In the genomic region with DNA sequence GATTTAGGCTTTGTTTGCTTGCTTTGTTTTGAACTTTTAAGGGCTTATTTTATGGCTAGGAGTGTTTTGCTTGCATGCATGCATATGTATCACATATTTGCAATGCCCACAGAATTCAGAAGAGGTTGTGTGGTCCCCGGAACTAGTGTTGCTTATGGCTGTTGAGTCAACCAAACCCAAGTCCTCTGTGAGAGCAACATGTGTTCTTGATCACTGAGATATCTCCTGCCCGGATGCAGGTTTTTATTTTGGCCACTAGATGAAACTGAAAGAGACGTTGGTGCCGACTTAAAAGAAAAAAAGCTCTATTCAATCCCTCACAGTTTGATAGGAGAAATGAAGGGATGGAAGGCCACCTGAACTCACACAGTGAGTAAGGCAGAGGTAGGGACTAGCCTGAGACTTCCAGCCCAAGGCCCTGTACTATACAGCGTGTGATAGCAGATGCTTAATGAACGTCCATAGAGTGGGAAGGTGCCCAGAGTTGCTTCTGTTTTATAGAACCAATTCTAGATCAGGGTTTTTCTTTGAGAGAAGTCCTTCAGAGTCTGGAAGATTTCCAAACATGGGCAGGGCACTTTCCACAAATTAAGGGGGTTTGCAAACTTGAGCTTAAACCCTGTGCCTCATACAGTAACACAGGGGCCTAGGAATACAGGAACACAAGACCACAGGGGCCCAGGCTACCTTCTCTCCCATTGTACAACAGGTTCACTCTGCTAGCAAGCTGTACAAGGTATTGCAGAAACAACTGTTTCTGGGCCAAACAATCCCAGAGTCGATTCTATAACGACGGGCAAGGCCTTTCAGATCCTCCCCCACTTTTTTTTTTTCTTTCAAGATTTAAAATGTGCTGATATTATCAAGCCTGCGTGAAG, we compare ENCODE assay signal across 9 mouse cellular contexts. TPM values are rescaled to one million over a fixed set of nuclear protein-coding genes. Genes with fewer than 3 reads are reported as not detected.
DNase-seq lines count a peak whose midpoint lies in the region; ATAC-seq and TF ChIP-seq lines count a peak whose summit lies in the region.
"Had no signal": no experiment of that assay in that cellular context is flagged by ENCODE, and none has a peak within 500 bp of the region (broad histone marks: within the 10 kb centered on the region; RNA-seq: fewer than 3 reads in every experiment).

No protein-coding gene starts in this region.

- peaks cover 10% of the 10 kb centered on the region; the same call in 1 of the 2 replicates for H3K79me2 ChIP-seq in liver, adult 2 months (ENCODE audit: control insufficient read depth, insufficient read depth, low read length)

- no peaks in the 10 kb centered on the region for H3K9me3 ChIP-seq in heart, postnatal 0 days (replicated peaks; ENCODE audit: control insufficient read depth, low read length)
- H3K9me3 ChIP-seq in midbrain, embryonic 13.5 days = no peaks in the 10 kb centered on the region

- peak overlapping the region; percentile 87 for H3K27ac ChIP-seq in liver, adult 2 months (replicated peaks; ENCODE audit: insufficient read depth, low read depth, low read length)
- H3K27ac ChIP-seq in brown adipose tissue, adult 24 weeks (replicated peaks; ENCODE audit: low read depth, low read length) = peak overlapping the region; percentile 65
- H3K27ac ChIP-seq in heart, postnatal 0 days (ENCODE audit: low read depth) = no peak overlapping the region; the same call in 1 of the 2 replicates
- no peak overlapping the region for H3K27ac ChIP-seq in midbrain, embryonic 13.5 days

- no peak for TF ChIP-seq EP300 in heart, postnatal 0 days (IDR thresholded peaks at IDR 0.05; ENCODE audit: low read depth)

- H3K9ac ChIP-seq in liver, adult 2 months (ENCODE audit: low read depth, low read length) = peak overlapping the region; percentile 73
- no peak overlapping the region for H3K9ac ChIP-seq in heart, postnatal 0 days (replicated peaks; ENCODE audit: low read depth, low read length)
- peak overlapping the region; percentile 84; the same call in 1 of the 2 replicates for H3K9ac ChIP-seq in midbrain, embryonic 13.5 days (replicated peaks)

- peaks cover 12% of the 10 kb centered on the region for H3K36me3 ChIP-seq in liver, adult 2 months (ENCODE audit: control insufficient read depth, insufficient read depth, low read length)
- H3K36me3 ChIP-seq in heart, postnatal 0 days (replicated peaks; ENCODE audit: control insufficient read depth, insufficient read depth, low read length) = peaks cover 17% of the 10 kb centered on the region
- H3K36me3 ChIP-seq in midbrain, embryonic 13.5 days = peaks cover 16% of the 10 kb centered on the region

- H3K27me3 ChIP-seq in liver, adult 2 months (ENCODE audit: control insufficient read depth, insufficient read depth, low read length) = no peaks in the 10 kb centered on the region
- H3K27me3 ChIP-seq in heart, postnatal 0 days (ENCODE audit: control insufficient read depth, insufficient read depth, low read length) = no peaks in the 10 kb centered on the region
- H3K27me3 ChIP-seq in midbrain, embryonic 13.5 days = no peaks in the 10 kb centered on the region

- H3K4me2 ChIP-seq in heart, postnatal 0 days (ENCODE audit: low read depth, low read length) = peak overlapping the region; percentile 71; the same call in 1 of the 2 replicates
- peak overlapping the region; percentile 77 for H3K4me2 ChIP-seq in midbrain, embryonic 13.5 days (replicated peaks)

- DNase-seq in liver, adult 2 months (ENCODE audit: extremely low read depth, low read depth, low spot score) = peak; percentile 79
- DNase-seq in liver = no peak
- no peak for DNase-seq in heart, postnatal 0 days (ENCODE audit: low spot score)
- DNase-seq in frontal cortex, adult 2 months (ENCODE audit: extremely low spot score in 1 of 2, low spot score in 1 of 2) = no peak
- DNase-seq in kidney, postnatal 36 days = no peak

- 22% methylated on average over 10 of the region's 10 CpGs for WGBS in liver, adult 2 months
- WGBS in heart, postnatal 0 days = 72% methylated on average over 10 of the region's 10 CpGs
- WGBS in midbrain, embryonic 13.5 days = 86% methylated on average over 10 of the region's 10 CpGs

- H3K4me3 ChIP-seq in liver, adult 2 months (ENCODE audit: insufficient read depth, low read depth, low read length) = peak overlapping the region; percentile 42
- peak overlapping the region; percentile 43 for H3K4me3 ChIP-seq in brown adipose tissue, adult 24 weeks (ENCODE audit: insufficient read depth, low read depth, low read length)
- 0 out of 2 replicates have a peak overlapping the region, but pooled peaks have one; percentile 73 for H3K4me3 ChIP-seq in heart, postnatal 0 days (ENCODE audit: low read depth, low read length)
- H3K4me3 ChIP-seq in midbrain, embryonic 13.5 days (replicated peaks) = no peak overlapping the region

- no peak for TF ChIP-seq CTCF in liver, adult 2 months (IDR thresholded peaks at IDR 0.05; ENCODE audit: low read depth, low read length)
- no peak for TF ChIP-seq CTCF in heart, postnatal 0 days (IDR thresholded peaks at IDR 0.05; ENCODE audit: low read depth)

- no peak for ATAC-seq in heart, postnatal 0 days (ENCODE audit: insufficient read depth, low read depth)
- no peak for ATAC-seq in midbrain, embryonic 13.5 days
- no peak for ATAC-seq in erythroid progenitor cell, adult 5-6 weeks (replicated peaks; ENCODE audit: low FRiP score, poor library complexity, severe bottlenecking)

- no peak for TF ChIP-seq POLR2A in liver, adult 2 months (IDR thresholded peaks at IDR 0.05; ENCODE audit: extremely low read depth, insufficient read depth, low read length)

- peaks cover 26% of the 10 kb centered on the region for H3K4me1 ChIP-seq in liver, adult 2 months (ENCODE audit: control insufficient read depth, insufficient read depth, low read length)
- peaks cover 17% of the 10 kb centered on the region for H3K4me1 ChIP-seq in brown adipose tissue, adult 24 weeks (ENCODE audit: control insufficient read depth, insufficient read depth, insufficient read length, low read length)
- H3K4me1 ChIP-seq in heart, postnatal 0 days (ENCODE audit: control insufficient read depth, insufficient read depth) = peaks cover 23% of the 10 kb centered on the region
- H3K4me1 ChIP-seq in midbrain, embryonic 13.5 days (replicated peaks) = peaks cover 21% of the 10 kb centered on the region

RNA-seq across cellular contexts. Expression of a gene that starts 1.9 kb away (rescaled TPM):
- total RNA-seq in liver, adult 2 months (2014; rRNA removed) = 114 and 123 TPM in 2 replicates
- polyA plus RNA-seq in liver, adult 2 months (2012; rRNA removed) = 328 and 437 TPM in 2 replicates
- polyA plus RNA-seq in brown adipose tissue, adult 24 weeks (2012; ENCODE audit: insufficient read depth, insufficient read length, missing spikeins) = 73.2 and 87.7 TPM in 2 replicates
- total RNA-seq in heart, postnatal 0 days (2014; rRNA removed; ENCODE audit: low replicate concordance) = 61.1 and 82.4 TPM in 2 replicates
- polyA plus RNA-seq in heart, postnatal 0 days (2015; fragmentation: Nextera tagmentation; extraction: Ambion mirVana) = 62.1 and 65.7 TPM in 2 replicates
- polyA plus RNA-seq in midbrain, embryonic 13.5 days (2015; fragmentation: Nextera tagmentation; extraction: Ambion mirVana) = 59.8 and 65.4 TPM in 2 replicates
- 37.2 and 43.1 TPM in 2 replicates for polyA plus RNA-seq in frontal cortex, adult 2 months (2012; rRNA removed)
- total RNA-seq in erythroid progenitor cell, adult 5-6 weeks (2015; ENCODE audit: low replicate concordance) = 510 and 532 TPM in 2 replicates
- total RNA-seq in erythroid progenitor cell, adult 5-6 weeks (2017; ENCODE audit: low replicate concordance) = 271 and 392 TPM in 2 replicates

RNA-seq across cellular contexts. Expression of a gene that starts 7.1 kb away (rescaled TPM):
- total RNA-seq in liver, adult 2 months (2014; rRNA removed) = 11.7 and 13.4 TPM in 2 replicates
- 9.1 and 9.3 TPM in 2 replicates for polyA plus RNA-seq in liver, adult 2 months (2012; rRNA removed)
- polyA plus RNA-seq in brown adipose tissue, adult 24 weeks (2012; ENCODE audit: insufficient read depth, insufficient read length, missing spikeins) = 41.9 and 44.2 TPM in 2 replicates
- 14.0 and 21.9 TPM in 2 replicates for total RNA-seq in heart, postnatal 0 days (2014; rRNA removed; ENCODE audit: low replicate concordance)
- polyA plus RNA-seq in heart, postnatal 0 days (2015; fragmentation: Nextera tagmentation; extraction: Ambion mirVana) = 29.1 and 31.4 TPM in 2 replicates
- polyA plus RNA-seq in midbrain, embryonic 13.5 days (2015; fragmentation: Nextera tagmentation; extraction: Ambion mirVana) = 81.3 and 87.2 TPM in 2 replicates
- 30.6 and 31.3 TPM in 2 replicates for polyA plus RNA-seq in frontal cortex, adult 2 months (2012; rRNA removed)
- 45.4 and 74.2 TPM in 2 replicates for total RNA-seq in erythroid progenitor cell, adult 5-6 weeks (2015; ENCODE audit: low replicate concordance)
- 51.3 and 53.0 TPM in 2 replicates for total RNA-seq in erythroid progenitor cell, adult 5-6 weeks (2017; ENCODE audit: low replicate concordance)

RNA-seq across cellular contexts. Expression of a gene that starts 7.4 kb away (rescaled TPM):
- not detected in 2 replicates for total RNA-seq in liver, adult 2 months (2014; rRNA removed)
- not detected in 2 replicates for polyA plus RNA-seq in liver, adult 2 months (2012; rRNA removed)
- not detected in 2 replicates for polyA plus RNA-seq in brown adipose tissue, adult 24 weeks (2012; ENCODE audit: insufficient read depth, insufficient read length, missing spikeins)
- total RNA-seq in heart, postnatal 0 days (2014; rRNA removed; ENCODE audit: low replicate concordance) = not detected in 2 replicates
- polyA plus RNA-seq in heart, postnatal 0 days (2015; fragmentation: Nextera tagmentation; extraction: Ambion mirVana) = 0.16 and 0.25 TPM in 2 replicates
- 1.1 and 1.5 TPM in 2 replicates for polyA plus RNA-seq in midbrain, embryonic 13.5 days (2015; fragmentation: Nextera tagmentation; extraction: Ambion mirVana)
- polyA plus RNA-seq in frontal cortex, adult 2 months (2012; rRNA removed) = 0.44 TPM in 2 replicates
- not detected in 2 replicates for total RNA-seq in erythroid progenitor cell, adult 5-6 weeks (2015; ENCODE audit: low replicate concordance)
- 0.90 TPM in 1 of 2 replicates, not detected in the other for total RNA-seq in erythroid progenitor cell, adult 5-6 weeks (2017; ENCODE audit: low replicate concordance)

RNA-seq across cellular contexts. Expression of a gene that starts 14.5 kb away (rescaled TPM):
- total RNA-seq in liver, adult 2 months (2014; rRNA removed) = 14.0 and 14.9 TPM in 2 replicates
- 61.4 and 73.7 TPM in 2 replicates for polyA plus RNA-seq in liver, adult 2 months (2012; rRNA removed)
- polyA plus RNA-seq in brown adipose tissue, adult 24 weeks (2012; ENCODE audit: insufficient read depth, insufficient read length, missing spikeins) = 9.1 and 14.9 TPM in 2 replicates
- 2.0 and 17.8 TPM in 2 replicates for total RNA-seq in heart, postnatal 0 days (2014; rRNA removed; ENCODE audit: low replicate concordance)
- polyA plus RNA-seq in heart, postnatal 0 days (2015; fragmentation: Nextera tagmentation; extraction: Ambion mirVana) = 9.2 and 9.7 TPM in 2 replicates
- 13.2 and 14.3 TPM in 2 replicates for polyA plus RNA-seq in midbrain, embryonic 13.5 days (2015; fragmentation: Nextera tagmentation; extraction: Ambion mirVana)
- 6.8 and 8.0 TPM in 2 replicates for polyA plus RNA-seq in frontal cortex, adult 2 months (2012; rRNA removed)
- total RNA-seq in erythroid progenitor cell, adult 5-6 weeks (2015; ENCODE audit: low replicate concordance) = not detected in 2 replicates
- not detected in 2 replicates for total RNA-seq in erythroid progenitor cell, adult 5-6 weeks (2017; ENCODE audit: low replicate concordance)

RNA-seq across cellular contexts. Expression of a gene that starts 37.9 kb away (rescaled TPM):
- total RNA-seq in liver, adult 2 months (2014; rRNA removed) = 0.09 TPM in 1 of 2 replicates, not detected in the other
- polyA plus RNA-seq in liver, adult 2 months (2012; rRNA removed) = 0.19 and 0.26 TPM in 2 replicates
- polyA plus RNA-seq in brown adipose tissue, adult 24 weeks (2012; ENCODE audit: insufficient read depth, insufficient read length, missing spikeins) = not detected in 2 replicates
- total RNA-seq in heart, postnatal 0 days (2014; rRNA removed; ENCODE audit: low replicate concordance) = 0.27 TPM in 1 of 2 replicates, not detected in the other
- polyA plus RNA-seq in heart, postnatal 0 days (2015; fragmentation: Nextera tagmentation; extraction: Ambion mirVana) = 0.15 and 0.19 TPM in 2 replicates
- polyA plus RNA-seq in midbrain, embryonic 13.5 days (2015; fragmentation: Nextera tagmentation; extraction: Ambion mirVana) = 0.44 and 0.86 TPM in 2 replicates
- polyA plus RNA-seq in frontal cortex, adult 2 months (2012; rRNA removed) = 0.60 and 0.78 TPM in 2 replicates
- not detected in 2 replicates for total RNA-seq in erythroid progenitor cell, adult 5-6 weeks (2015; ENCODE audit: low replicate concordance)
- total RNA-seq in erythroid progenitor cell, adult 5-6 weeks (2017; ENCODE audit: low replicate concordance) = not detected in 2 replicates
- total RNA-seq: granulocyte monocyte progenitor cell, adult 5-6 weeks had no signal

Comparison
In these comparisons a context has a peak if more than half of its experiments do, and no peak if none do; other contexts are left out.
1. H3K27ac ChIP-seq: peak in liver, adult 2 months (single experiment) and brown adipose tissue, adult 24 weeks (single experiment); none in heart, postnatal 0 days (single experiment) and midbrain, embryonic 13.5 days (single experiment).